Mouse (Mus musculus): ENCODE results near the gene Camta1. TPM values are rescaled to one million over a fixed set of nuclear protein-coding genes. Genes with fewer than 3 reads are reported as not detected.

Gene Camta1
- total RNA-seq, 1 experiment, result 9.3 TPM

GRCm38 (mm10) chr4:151263052-151263451, 598.6 kb downstream of the Camta1 start:
- no peak overlapping the region for H3K9ac ChIP-seq (ENCODE audit: insufficient read depth, low read depth, low read length, poor library complexity, severe bottlenecking)
- H3K27ac ChIP-seq (ENCODE audit: insufficient read depth, low read depth, low read length, poor library complexity, severe bottlenecking), result no peak overlapping the region
- TF ChIP-seq ZC3H11A (IDR thresholded peaks at IDR 0.05; ENCODE audit: borderline replicate concordance, low read depth, low read length), result no peak
- no peak for TF ChIP-seq CHD2 (IDR thresholded peaks at IDR 0.05; ENCODE audit: low read depth, low read length)
- no peak for TF ChIP-seq MAFK (IDR thresholded peaks at IDR 0.05; ENCODE audit: insufficient read depth, low read depth, low read length)
- TF ChIP-seq HCFC1 (IDR thresholded peaks at IDR 0.05; ENCODE audit: borderline replicate concordance, insufficient read depth, low read length), result no peak
- TF ChIP-seq ZNF384 (IDR thresholded peaks at IDR 0.05; ENCODE audit: low read depth, low read length), result no peak
- H3K36me3 ChIP-seq (ENCODE audit: control insufficient read depth, insufficient read depth, low read length, poor library complexity, severe bottlenecking), result no peaks in the 10 kb centered on the region
- peaks cover 0 to 5% of the 10 kb centered on the region in 2 experiments; a peak in 1 of 4 replicates for H3K4me1 ChIP-seq (ENCODE audit: control insufficient read depth in 2 of 2, insufficient read depth in 2 of 2, low read length in 2 of 2, poor library complexity in 1 of 2)
- DNase-seq (ENCODE audit: low read depth, low spot score), result no peak
- in situ Hi-C loops (cut with MboI; ENCODE audit: low sequenced_read_pairs in 2 of 2, unreplicated experiment in 2 of 2), result no loop called here
- H3K9me3 ChIP-seq (ENCODE audit: control insufficient read depth, insufficient read depth, low read depth, low read length), result no peaks in the 10 kb centered on the region
- H3K4me3 ChIP-seq (ENCODE audit: insufficient read depth in 1 of 2, low read depth in 1 of 2, low read length in 2 of 2, poor library complexity in 1 of 2, severe bottlenecking in 1 of 2), result no peak overlapping the region

DNA sequence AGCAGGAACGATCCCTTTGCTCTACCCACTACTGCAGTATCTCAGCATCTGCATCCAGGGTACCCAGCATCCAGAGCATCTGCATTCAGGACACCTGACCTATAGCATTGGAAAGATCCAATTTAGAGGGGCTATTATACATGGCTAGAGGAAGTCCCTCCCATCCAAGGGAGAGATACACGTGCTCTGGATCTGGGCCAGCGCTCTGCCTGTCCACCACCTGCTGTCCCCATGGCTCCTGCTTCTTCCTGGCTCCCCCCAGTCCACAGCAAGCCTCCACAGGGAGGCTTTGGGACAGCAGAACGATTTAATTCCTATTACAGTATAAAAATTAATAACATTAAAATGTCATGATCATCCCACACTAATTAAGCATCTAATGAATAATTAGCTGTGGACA, 605.1 kb downstream of the Camta1 start:
- DNase-seq (ENCODE audit: low read depth, low spot score), result no peak
- TF ChIP-seq ZC3H11A (IDR thresholded peaks at IDR 0.05; ENCODE audit: borderline replicate concordance, low read depth, low read length) (no peak), CHD2 (IDR thresholded peaks at IDR 0.05; ENCODE audit: low read depth, low read length) (no peak), MAFK (IDR thresholded peaks at IDR 0.05; ENCODE audit: insufficient read depth, low read depth, low read length) (no peak), ZNF384 (IDR thresholded peaks at IDR 0.05; ENCODE audit: low read depth, low read length) (no peak), HCFC1 (IDR thresholded peaks at IDR 0.05; ENCODE audit: borderline replicate concordance, insufficient read depth, low read length) (no peak)
- H3K9me3 ChIP-seq (ENCODE audit: control insufficient read depth, insufficient read depth, low read depth, low read length), result no peaks in the 10 kb centered on the region
- peaks cover 0 to 5% of the 10 kb centered on the region in 2 experiments; a peak in 1 of 4 replicates for H3K4me1 ChIP-seq (ENCODE audit: control insufficient read depth in 2 of 2, insufficient read depth in 2 of 2, low read length in 2 of 2, poor library complexity in 1 of 2)
- no peak overlapping the region for H3K4me3 ChIP-seq (ENCODE audit: insufficient read depth in 1 of 2, low read depth in 1 of 2, low read length in 2 of 2, poor library complexity in 1 of 2, severe bottlenecking in 1 of 2)
- no peaks in the 10 kb centered on the region for H3K36me3 ChIP-seq (ENCODE audit: control insufficient read depth, insufficient read depth, low read length, poor library complexity, severe bottlenecking)
- no peak overlapping the region for H3K9ac ChIP-seq (ENCODE audit: insufficient read depth, low read depth, low read length, poor library complexity, severe bottlenecking)
- no peak overlapping the region for H3K27ac ChIP-seq (ENCODE audit: insufficient read depth, low read depth, low read length, poor library complexity, severe bottlenecking)
- in situ Hi-C loops (cut with MboI; ENCODE audit: low sequenced_read_pairs in 2 of 2, unreplicated experiment in 2 of 2), result no loop called here

- no peaks in the 10 kb centered on the region for H3K4me1 ChIP-seq (ENCODE audit: control insufficient read depth in 2 of 2, insufficient read depth in 2 of 2, low read length in 2 of 2, poor library complexity in 1 of 2)
- H3K27ac ChIP-seq (ENCODE audit: insufficient read depth, low read depth, low read length, poor library complexity, severe bottlenecking), result no peak overlapping the region
- H3K4me3 ChIP-seq (ENCODE audit: insufficient read depth in 1 of 2, low read depth in 1 of 2, low read length in 2 of 2, poor library complexity in 1 of 2, severe bottlenecking in 1 of 2), result no peak overlapping the region
- TF ChIP-seq HCFC1 (IDR thresholded peaks at IDR 0.05; ENCODE audit: borderline replicate concordance, insufficient read depth, low read length), result no peak
- no peak for TF ChIP-seq ZNF384 (IDR thresholded peaks at IDR 0.05; ENCODE audit: low read depth, low read length)
- no peak for TF ChIP-seq ZC3H11A (IDR thresholded peaks at IDR 0.05; ENCODE audit: borderline replicate concordance, low read depth, low read length)
- TF ChIP-seq CHD2 (IDR thresholded peaks at IDR 0.05; ENCODE audit: low read depth, low read length), result no peak
- no peak for TF ChIP-seq MAFK (IDR thresholded peaks at IDR 0.05; ENCODE audit: insufficient read depth, low read depth, low read length)
- no peaks in the 10 kb centered on the region for H3K9me3 ChIP-seq (ENCODE audit: control insufficient read depth, insufficient read depth, low read depth, low read length)
- in situ Hi-C loops (cut with MboI; ENCODE audit: low sequenced_read_pairs in 2 of 2, unreplicated experiment in 2 of 2), result no loop called here
- H3K9ac ChIP-seq (ENCODE audit: insufficient read depth, low read depth, low read length, poor library complexity, severe bottlenecking), result no peak overlapping the region
- H3K36me3 ChIP-seq (ENCODE audit: control insufficient read depth, insufficient read depth, low read length, poor library complexity, severe bottlenecking), result no peaks in the 10 kb centered on the region
- no peak for DNase-seq (ENCODE audit: low read depth, low spot score)
Observed at GRCm38 (mm10) chr4:151250824-151251223, 610.9 kb downstream of the Camta1 start.

DNA sequence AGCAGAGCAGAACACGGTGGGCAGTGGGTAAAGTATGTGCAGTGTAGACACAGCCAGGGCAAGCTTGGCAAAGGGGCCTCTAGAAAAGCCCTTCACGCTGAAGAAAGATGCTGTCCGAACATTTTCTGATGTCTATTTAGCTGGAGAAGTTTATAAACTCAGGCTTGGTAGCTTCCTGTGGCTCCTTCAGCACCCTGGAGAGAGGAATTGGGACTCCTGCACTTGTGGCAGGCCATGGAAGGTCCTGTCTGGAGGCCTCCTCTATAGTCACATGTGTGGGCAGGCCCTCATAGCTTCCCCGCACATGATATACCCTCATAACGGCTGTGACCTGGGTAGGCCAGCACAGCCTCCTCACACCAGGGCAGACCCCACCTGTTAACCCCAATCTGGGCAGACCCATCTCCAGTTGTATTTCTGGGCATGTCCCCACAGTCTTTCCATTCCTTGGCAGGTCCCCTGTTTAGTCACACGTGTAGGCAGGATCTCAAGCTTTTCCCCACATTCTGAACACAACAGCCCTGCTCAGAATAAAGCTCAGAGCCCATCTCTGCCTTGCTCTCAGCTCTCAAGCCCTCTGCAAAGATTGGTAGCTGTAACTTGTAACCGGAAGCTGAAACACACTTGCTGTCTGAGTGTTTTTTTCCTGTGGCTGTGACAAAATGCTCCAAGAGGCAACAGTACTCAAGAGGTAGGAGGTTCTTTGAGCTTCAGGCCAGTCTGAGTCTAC, 616.4 kb downstream of the Camta1 start:
- Histone ChIP-seq H3K4me1 (ENCODE audit: control insufficient read depth in 2 of 2, insufficient read depth in 2 of 2, low read length in 2 of 2, poor library complexity in 1 of 2) (peaks cover 2 to 19% of the 10 kb centered on the region in 2 experiments; a peak in 3 of 4 replicates), H3K9me3 (ENCODE audit: control insufficient read depth, insufficient read depth, low read depth, low read length) (no peaks in the 10 kb centered on the region), H3K9ac (ENCODE audit: insufficient read depth, low read depth, low read length, poor library complexity, severe bottlenecking) (no peak overlapping the region), H3K27ac (ENCODE audit: insufficient read depth, low read depth, low read length, poor library complexity, severe bottlenecking) (no peak overlapping the region), H3K4me3 (ENCODE audit: insufficient read depth in 1 of 2, low read depth in 1 of 2, low read length in 2 of 2, poor library complexity in 1 of 2, severe bottlenecking in 1 of 2) (no peak overlapping the region), H3K36me3 (ENCODE audit: control insufficient read depth, insufficient read depth, low read length, poor library complexity, severe bottlenecking) (no peaks in the 10 kb centered on the region)
- DNase-seq (ENCODE audit: low read depth, low spot score), result no peak
- in situ Hi-C loops (cut with MboI; ENCODE audit: low sequenced_read_pairs in 2 of 2, unreplicated experiment in 2 of 2), result no loop called here
- TF ChIP-seq ZNF384 (IDR thresholded peaks at IDR 0.05; ENCODE audit: low read depth, low read length), result no peak
- TF ChIP-seq HCFC1 (IDR thresholded peaks at IDR 0.05; ENCODE audit: borderline replicate concordance, insufficient read depth, low read length), result no peak
- no peak for TF ChIP-seq ZC3H11A (IDR thresholded peaks at IDR 0.05; ENCODE audit: borderline replicate concordance, low read depth, low read length)
- TF ChIP-seq CHD2 (IDR thresholded peaks at IDR 0.05; ENCODE audit: low read depth, low read length), result no peak
- no peak for TF ChIP-seq MAFK (IDR thresholded peaks at IDR 0.05; ENCODE audit: insufficient read depth, low read depth, low read length)

Measured in ES-E14 (cell line).